Mouse (Mus musculus) lung, adult 2 months (tissue): ENCODE data around the gene Dcdc2a.

Source experiments
- CTCF ChIP-seq: fragments of 200-500 bp; IDR thresholded peaks from 2 replicates; pipeline ENCODE4 v1.5.1; 2011; ENCODE audit warnings: mild to moderate bottlenecking, low read length, control low read depth; ENCODE audit not compliant: insufficient read depth
- POLR2A ChIP-seq: fragments of 200-500 bp; IDR thresholded peaks from 2 replicates; pipeline ENCODE4 v1.6.1; 2011; ENCODE audit warnings: low read depth, mild to moderate bottlenecking, control low read depth, low read length, borderline replicate concordance; ENCODE audit errors: extremely low read depth

- no peak for TF ChIP-seq POLR2A
- no peak for TF ChIP-seq CTCF
Measured at GRCm38 (mm10) chr13:25026409-25027113, 29.2 kb upstream of the Dcdc2a start.
